Mouse (Mus musculus) hindbrain, postnatal 0 days (tissue): Measurements from ENCODE around the gene Zswim3. TPM values are rescaled to one million over a fixed set of nuclear protein-coding genes. Genes with fewer than 3 reads are reported as not detected.

ENCODE experiments used
- ATAC-seq: fragments of 200-750 bp; cut with Nextera tagmentation; 2 replicates; pipeline ENCODE4 v1.8.0; 2017; ENCODE audit warnings: mild to moderate bottlenecking, moderate TSS enrichment, moderate library complexity
- DNase-seq: peaks from one replicate; pipeline ENCODE4 v3.0.0-alpha.2; 2015; ENCODE audit warnings: low spot score
- H3K27ac ChIP-seq: fragments of 300-500 bp; sonication (generic); 2 replicates; pipeline ENCODE4 v1.5.1; 2014; ENCODE audit warnings: mild to moderate bottlenecking
- H3K27me3 ChIP-seq: fragments of 300-500 bp; sonication (generic); 2 replicates; pipeline ENCODE4 v1.6.1; 2014; ENCODE audit warnings: low read length, mixed read lengths; ENCODE audit not compliant: insufficient read depth
- H3K36me3 ChIP-seq: fragments of 300-500 bp; sonication (generic); 2 replicates; pipeline ENCODE4 v1.6.1; 2014; ENCODE audit warnings: low read length, mixed read lengths; ENCODE audit not compliant: insufficient read depth
- H3K4me1 ChIP-seq: fragments of 300-500 bp; sonication (generic); 2 replicates; pipeline ENCODE4 v1.6.1; 2014; ENCODE audit warnings: antibody characterized with exemption, low read length, mixed read lengths; ENCODE audit not compliant: insufficient read depth
- H3K4me2 ChIP-seq: fragments of 300-500 bp; sonication (generic); 2 replicates; pipeline ENCODE4 v1.6.1; 2014; ENCODE audit warnings: low read depth, mild to moderate bottlenecking, low read length, moderate library complexity, mixed read lengths
- H3K4me3 ChIP-seq: fragments of 300-500 bp; sonication (generic); 2 replicates; pipeline ENCODE4 v1.5.1; 2014; ENCODE audit warnings: low read length
- H3K9ac ChIP-seq: fragments of 300-500 bp; sonication (generic); replicated peaks from 2 replicates; pipeline ENCODE4 v1.6.1; 2014; ENCODE audit warnings: mild to moderate bottlenecking, low read length, moderate library complexity, mixed read lengths
- H3K9me3 ChIP-seq: fragments of 300-500 bp; sonication (generic); 2 replicates; pipeline ENCODE4 v1.6.1; 2016; ENCODE audit warnings: low read length, mixed read lengths
- CTCF ChIP-seq: IDR thresholded peaks from 2 replicates; pipeline ENCODE4 v1.5.1; 2016; ENCODE audit warnings: antibody characterized with exemption, control low read depth, low read depth
- WGBS: fragments of 180-500 bp; shearing (Covaris S2); extraction: QIAGEN DNeasy Blood & Tissue Kit; methylation state at CpG from one replicate; pipeline ENCODE4 v1.1.7; 2014; 5-methylcytosine and 5-hydroxymethylcytosine counted together
- polyA plus RNA-seq: library from polyadenylated mRNA; unstranded; fragments of >200 nt; fragmentation: Nextera tagmentation; extraction: Ambion mirVana; gene quantifications from 2 replicates; pipeline ENCODE4 v1.2.1, GENCODE M21; 2015
- total RNA-seq: library from RNA; depleted of rRNA; stranded (reverse); fragments of >200 nt; gene quantifications from 2 replicates; pipeline ENCODE4 v1.2.3, GENCODE M21; 2014

Zswim3 gene
- total and polyA plus RNA-seq, 2 experiments from 2014 or later = 5.2 to 8.3 TPM

DNA sequence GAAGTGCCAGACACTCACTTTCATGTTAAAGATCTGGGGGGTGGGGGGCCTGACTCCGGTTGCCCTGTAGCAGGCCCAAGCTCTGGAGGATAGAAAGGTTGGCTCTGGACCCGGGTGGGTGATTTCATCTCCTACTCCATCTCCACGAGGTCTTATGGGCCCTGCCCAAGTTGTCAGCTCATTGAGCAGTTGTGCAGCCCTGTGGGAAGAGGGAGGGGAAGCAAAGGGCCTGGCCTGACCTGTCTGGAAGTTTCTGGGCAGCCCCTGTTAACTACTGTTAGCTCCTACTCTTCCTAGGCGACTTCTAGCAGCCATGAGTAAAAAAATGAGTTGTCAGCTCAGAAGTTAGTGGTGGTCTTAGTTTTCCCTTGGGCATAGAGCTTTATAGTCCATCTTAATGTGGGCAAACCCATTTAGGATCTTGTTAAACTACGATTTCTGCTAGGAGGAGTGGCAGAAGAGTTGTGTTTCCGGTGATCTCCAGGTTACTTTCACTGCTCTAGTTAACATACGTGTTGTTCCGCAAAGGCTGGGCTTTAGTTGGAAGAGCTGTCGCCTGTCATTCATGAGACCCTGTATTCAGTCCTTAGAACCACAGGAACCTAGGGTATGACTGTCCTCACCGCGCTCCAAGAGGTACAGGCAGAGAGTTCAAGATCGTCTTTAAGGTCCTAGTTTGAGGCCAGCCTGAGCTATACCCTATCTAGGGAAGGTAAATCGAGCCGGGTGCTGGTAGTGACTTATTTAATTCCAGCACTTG is 31.5 kb upstream of the Zswim3 start:
- no peak for TF ChIP-seq CTCF
- Histone ChIP-seq H3K27ac (no peak overlapping the region), H3K27me3 (no peaks in the 10 kb centered on the region), H3K36me3 (no peaks in the 10 kb centered on the region), H3K4me2 (no peak overlapping the region), H3K4me3 (no peak overlapping the region), H3K9me3 (no peaks in the 10 kb centered on the region), H3K4me1 (peaks cover 9% of the 10 kb centered on the region), H3K9ac (no peak overlapping the region)
- 79% methylated on average over 14 of the region's 14 CpGs for WGBS
- ATAC-seq (no peak), DNase-seq (no peak)

DNA sequence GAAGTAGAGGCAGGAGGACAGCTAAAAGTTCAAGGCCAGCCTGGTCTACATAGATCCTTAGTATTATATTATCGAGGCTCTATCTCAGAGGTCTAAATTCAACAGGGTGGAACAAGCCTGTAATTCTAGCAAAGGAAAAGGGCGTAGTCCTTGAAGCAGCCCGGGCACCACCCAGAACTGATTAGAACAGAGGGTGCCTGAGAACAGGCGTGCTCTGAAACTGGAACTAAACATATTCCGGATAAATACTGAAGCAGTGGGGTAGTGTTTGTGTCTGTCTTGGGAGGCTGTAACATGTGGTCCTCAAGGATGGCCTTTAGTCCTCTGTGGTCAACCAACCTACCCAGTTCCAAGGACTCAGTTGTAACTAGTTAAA is 30.9 kb upstream of the Zswim3 start:
- no peak overlapping the region for H3K9ac ChIP-seq
- no peak for ATAC-seq
- DNase-seq = no peak
- H3K36me3 ChIP-seq = no peaks in the 10 kb centered on the region
- H3K4me1 ChIP-seq = peaks cover 9% of the 10 kb centered on the region
- H3K27me3 ChIP-seq = no peaks in the 10 kb centered on the region
- no peak overlapping the region for H3K27ac ChIP-seq
- 86% methylated on average over 5 of the region's 5 CpGs for WGBS
- no peak for TF ChIP-seq CTCF
- no peak overlapping the region for H3K4me3 ChIP-seq
- H3K9me3 ChIP-seq = no peaks in the 10 kb centered on the region
- no peak overlapping the region for H3K4me2 ChIP-seq

DNA sequence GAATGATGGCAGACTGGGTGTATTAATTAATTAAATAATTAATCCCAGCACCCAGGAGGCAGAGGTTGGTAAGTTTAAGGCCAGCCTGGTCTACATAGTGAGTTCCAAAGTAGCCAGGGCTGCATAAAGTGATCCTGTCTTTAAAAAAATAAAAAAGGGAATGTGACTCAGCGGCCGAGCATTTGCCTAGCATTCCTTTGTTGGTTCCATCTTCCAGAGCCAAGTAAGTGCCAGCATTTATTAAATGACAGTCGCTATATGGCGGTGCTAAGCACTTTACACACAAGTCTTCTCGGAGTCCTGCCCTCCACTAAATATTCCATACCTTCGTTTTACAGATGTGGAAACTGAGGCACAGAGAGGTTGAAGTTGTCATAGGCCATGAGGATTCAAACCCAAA is 28.8 kb upstream of the Zswim3 start:
- no peak overlapping the region for H3K27ac ChIP-seq
- no peaks in the 10 kb centered on the region for H3K36me3 ChIP-seq
- no peak for TF ChIP-seq CTCF
- ATAC-seq (no peak), DNase-seq (no peak)
- H3K9me3 ChIP-seq = no peaks in the 10 kb centered on the region
- no peak overlapping the region for H3K4me3 ChIP-seq
- H3K27me3 ChIP-seq = no peaks in the 10 kb centered on the region
- H3K4me2 ChIP-seq = no peak overlapping the region
- no peaks in the 10 kb centered on the region for H3K4me1 ChIP-seq
- 89% methylated on average over 6 of the region's 6 CpGs for WGBS
- no peak overlapping the region for H3K9ac ChIP-seq

GRCm38 (mm10) chr2:164776801-164777200 is 28.1 kb upstream of the Zswim3 start:
- Histone ChIP-seq H3K9ac (no peak overlapping the region), H3K9me3 (no peaks in the 10 kb centered on the region), H3K4me2 (no peak overlapping the region), H3K27ac (no peak overlapping the region), H3K27me3 (no peaks in the 10 kb centered on the region), H3K4me3 (no peak overlapping the region), H3K4me1 (no peaks in the 10 kb centered on the region), H3K36me3 (no peaks in the 10 kb centered on the region)
- 77% methylated on average over 17 of the region's 17 CpGs for WGBS
- no peak for TF ChIP-seq CTCF
- DNase-seq = no peak
- no peak for ATAC-seq

GRCm38 (mm10) chr2:164777246-164778014 is 27.5 kb upstream of the Zswim3 start:
- no peak overlapping the region for H3K4me3 ChIP-seq
- no peak for TF ChIP-seq CTCF
- no peak overlapping the region for H3K9ac ChIP-seq
- WGBS = 84% methylated on average over 30 of the region's 30 CpGs
- no peaks in the 10 kb centered on the region for H3K36me3 ChIP-seq
- no peaks in the 10 kb centered on the region for H3K27me3 ChIP-seq
- no peak overlapping the region for H3K27ac ChIP-seq
- no peak for ATAC-seq
- H3K4me1 ChIP-seq = no peaks in the 10 kb centered on the region
- H3K9me3 ChIP-seq = no peaks in the 10 kb centered on the region
- DNase-seq = no peak
- H3K4me2 ChIP-seq = no peak overlapping the region

- Histone ChIP-seq H3K4me2 (no peak overlapping the region), H3K27me3 (no peaks in the 10 kb centered on the region), H3K4me1 (no peaks in the 10 kb centered on the region), H3K9me3 (no peaks in the 10 kb centered on the region), H3K4me3 (no peak overlapping the region), H3K36me3 (no peaks in the 10 kb centered on the region), H3K27ac (no peak overlapping the region), H3K9ac (no peak overlapping the region)
- DNase-seq (no peak), ATAC-seq (no peak)
- no peak for TF ChIP-seq CTCF
- WGBS = 91% methylated on average over 11 of the region's 11 CpGs
Measured at GRCm38 (mm10) chr2:164778015-164778287, 26.9 kb upstream of the Zswim3 start.

DNA sequence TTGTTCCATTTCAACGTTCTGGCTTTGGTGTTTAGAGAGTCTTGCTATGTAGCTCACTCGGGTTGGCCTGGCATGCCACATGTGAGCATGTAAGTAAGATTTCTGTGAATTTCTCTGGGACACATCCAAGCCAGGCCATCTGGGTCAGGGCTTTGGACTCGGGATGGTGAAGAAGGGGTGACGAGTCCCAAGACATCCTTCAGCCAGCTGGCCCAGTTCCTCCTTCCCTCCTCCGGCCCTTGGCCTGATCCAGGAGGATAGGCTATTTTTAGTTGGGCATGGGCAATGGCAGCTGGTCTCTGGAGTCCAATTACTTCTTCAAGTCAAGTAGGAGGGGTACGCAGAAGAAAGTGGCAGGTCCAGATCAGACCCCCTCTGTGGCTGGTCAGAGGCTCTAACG is 26.1 kb upstream of the Zswim3 start:
- Histone ChIP-seq H3K4me1 (no peaks in the 10 kb centered on the region), H3K9ac (no peak overlapping the region), H3K27me3 (no peaks in the 10 kb centered on the region), H3K4me2 (no peak overlapping the region), H3K9me3 (no peaks in the 10 kb centered on the region), H3K27ac (no peak overlapping the region), H3K4me3 (no peak overlapping the region), H3K36me3 (no peaks in the 10 kb centered on the region)
- 79% methylated on average over 7 of the region's 7 CpGs for WGBS
- DNase-seq = no peak
- no peak for ATAC-seq
- TF ChIP-seq CTCF = no peak
